Mouse (Mus musculus) intestine, embryonic 15.5 days (tissue): ENCODE results near the gene A730015C16Rik. TPM values are rescaled to one million over a fixed set of nuclear protein-coding genes. Genes with fewer than 3 reads are reported as not detected.

Source experiments
- ATAC-seq: fragments of 200-750 bp; cut with Nextera tagmentation; 2 replicates; pipeline ENCODE4 v1.8.0; 2017; ENCODE audit warnings: moderate TSS enrichment, moderate library complexity
- H3K27ac ChIP-seq: fragments of 300-500 bp; sonication (generic); 2 replicates; pipeline ENCODE4 v1.5.1; 2015; ENCODE audit warnings: mild to moderate bottlenecking, inconsistent platforms
- H3K27me3 ChIP-seq: fragments of 300-500 bp; sonication (generic); replicated peaks from 2 replicates; pipeline ENCODE4 v1.6.1; 2015; ENCODE audit warnings: inconsistent platforms
- H3K36me3 ChIP-seq: fragments of 300-500 bp; sonication (generic); 2 replicates; pipeline ENCODE4 v1.6.1; 2015; ENCODE audit warnings: inconsistent platforms
- H3K4me1 ChIP-seq: fragments of 300-500 bp; sonication (generic); replicated peaks from 2 replicates; pipeline ENCODE4 v1.6.1; 2015; ENCODE audit warnings: inconsistent platforms
- H3K4me2 ChIP-seq: fragments of 300-500 bp; sonication (generic); replicated peaks from 2 replicates; pipeline ENCODE4 v1.6.1; 2015; ENCODE audit warnings: mild to moderate bottlenecking, inconsistent platforms
- H3K4me3 ChIP-seq: fragments of 300-500 bp; sonication (generic); replicated peaks from 2 replicates; pipeline ENCODE4 v1.5.1; 2015; ENCODE audit warnings: inconsistent platforms
- H3K9ac ChIP-seq: fragments of 300-500 bp; sonication (generic); 2 replicates; pipeline ENCODE4 v1.6.1; 2015; ENCODE audit warnings: inconsistent platforms
- H3K9me3 ChIP-seq: fragments of 300-500 bp; sonication (generic); 2 replicates; pipeline ENCODE4 v1.6.1; 2016; ENCODE audit warnings: inconsistent platforms
- WGBS: fragments of 180-500 bp; shearing (Covaris S2); methylation state at CpG from one replicate; pipeline ENCODE4 v1.1.7; 2015; 5-methylcytosine and 5-hydroxymethylcytosine counted together
- polyA plus RNA-seq: library from polyadenylated mRNA; unstranded; fragments of >200 nt; fragmentation: Nextera tagmentation; extraction: Ambion mirVana; gene quantifications from 2 replicates; pipeline ENCODE4 v1.2.1, GENCODE M21; 2015

A730015C16Rik gene
- polyA plus RNA-seq, 1 experiment from 2014 or later: 0.69 TPM

DNA sequence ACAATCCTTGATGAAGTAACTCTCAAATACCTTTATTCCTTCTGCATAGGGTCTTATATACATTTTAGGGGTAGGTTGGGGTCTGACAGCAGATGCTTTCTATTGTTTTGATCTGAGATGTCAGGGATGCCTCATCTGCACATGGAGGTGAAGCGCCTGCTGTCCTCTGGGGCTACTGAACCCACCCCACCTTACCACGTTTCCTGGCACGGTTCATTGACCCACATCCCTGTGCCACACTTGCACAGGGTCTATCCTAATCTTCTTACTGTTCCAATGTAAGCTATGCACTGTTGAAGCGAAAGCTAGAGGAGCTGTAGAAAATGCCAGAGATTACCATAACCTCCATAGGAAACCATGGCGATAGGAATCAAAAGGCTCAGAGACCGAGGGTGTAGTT is 36.9 kb downstream of the A730015C16Rik start:
- Histone ChIP-seq H3K4me2 (no peak overlapping the region), H3K4me3 (no peak overlapping the region), H3K36me3 (no peaks in the 10 kb centered on the region), H3K4me1 (no peaks in the 10 kb centered on the region), H3K27ac (no peak overlapping the region), H3K27me3 (no peaks in the 10 kb centered on the region), H3K9ac (no peak overlapping the region), H3K9me3 (no peaks in the 10 kb centered on the region)
- WGBS: 78% methylated on average over 6 of the region's 6 CpGs
- ATAC-seq: no peak

DNA sequence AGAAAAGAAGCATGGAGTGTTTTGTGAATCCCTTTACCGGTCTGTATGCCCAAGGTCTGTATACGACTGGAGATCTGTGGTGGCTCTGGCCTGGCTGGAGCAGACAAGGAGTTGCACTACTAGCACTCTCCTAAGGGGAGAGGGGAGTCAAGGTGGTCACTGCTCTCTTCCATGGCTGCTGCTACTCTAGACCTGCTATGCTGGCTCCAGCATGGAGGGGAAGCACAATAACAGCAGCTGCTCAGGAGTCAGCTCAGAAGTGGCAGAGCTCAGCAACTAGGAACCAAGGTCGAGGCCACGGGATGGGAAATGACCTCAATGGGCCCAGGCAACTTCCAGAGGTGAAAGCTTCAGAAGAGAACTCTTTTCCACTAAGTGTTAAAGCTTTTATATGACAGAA is 37.3 kb downstream of the A730015C16Rik start:
- H3K9ac ChIP-seq: no peak overlapping the region
- 64% methylated on average over 4 of the region's 4 CpGs for WGBS
- no peak overlapping the region for H3K27ac ChIP-seq
- H3K9me3 ChIP-seq: no peaks in the 10 kb centered on the region
- no peak overlapping the region for H3K4me3 ChIP-seq
- H3K4me1 ChIP-seq: no peaks in the 10 kb centered on the region
- H3K36me3 ChIP-seq: no peaks in the 10 kb centered on the region
- H3K4me2 ChIP-seq: no peak overlapping the region
- no peak for ATAC-seq
- H3K27me3 ChIP-seq: no peaks in the 10 kb centered on the region

DNA sequence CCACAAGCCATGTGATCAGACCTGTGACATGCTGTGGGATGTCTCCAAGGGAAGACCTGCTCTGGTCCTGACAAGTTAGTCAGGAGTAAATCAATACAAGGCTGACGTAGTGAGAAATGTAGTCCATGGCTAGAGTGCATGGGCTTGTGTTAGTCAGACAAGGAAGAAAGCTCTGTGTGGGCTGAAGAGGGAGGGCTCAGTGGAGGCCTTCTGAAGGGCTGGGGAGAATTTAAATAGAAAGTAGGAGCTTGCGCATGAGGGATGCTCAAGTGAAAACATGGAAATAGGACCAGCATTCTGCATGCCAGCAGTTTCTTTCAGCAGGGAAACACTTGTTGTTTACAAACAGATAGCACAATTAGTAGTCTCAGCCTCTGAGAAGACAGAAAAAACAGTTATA is 44.9 kb downstream of the A730015C16Rik start:
- no peak overlapping the region for H3K4me2 ChIP-seq
- H3K9ac ChIP-seq: no peak overlapping the region
- H3K36me3 ChIP-seq: no peaks in the 10 kb centered on the region
- 80% methylated on average over 2 of the region's 2 CpGs for WGBS
- H3K4me1 ChIP-seq: no peaks in the 10 kb centered on the region
- H3K27me3 ChIP-seq: no peaks in the 10 kb centered on the region
- H3K27ac ChIP-seq: no peak overlapping the region
- no peaks in the 10 kb centered on the region for H3K9me3 ChIP-seq
- H3K4me3 ChIP-seq: no peak overlapping the region
- ATAC-seq: no peak

DNA sequence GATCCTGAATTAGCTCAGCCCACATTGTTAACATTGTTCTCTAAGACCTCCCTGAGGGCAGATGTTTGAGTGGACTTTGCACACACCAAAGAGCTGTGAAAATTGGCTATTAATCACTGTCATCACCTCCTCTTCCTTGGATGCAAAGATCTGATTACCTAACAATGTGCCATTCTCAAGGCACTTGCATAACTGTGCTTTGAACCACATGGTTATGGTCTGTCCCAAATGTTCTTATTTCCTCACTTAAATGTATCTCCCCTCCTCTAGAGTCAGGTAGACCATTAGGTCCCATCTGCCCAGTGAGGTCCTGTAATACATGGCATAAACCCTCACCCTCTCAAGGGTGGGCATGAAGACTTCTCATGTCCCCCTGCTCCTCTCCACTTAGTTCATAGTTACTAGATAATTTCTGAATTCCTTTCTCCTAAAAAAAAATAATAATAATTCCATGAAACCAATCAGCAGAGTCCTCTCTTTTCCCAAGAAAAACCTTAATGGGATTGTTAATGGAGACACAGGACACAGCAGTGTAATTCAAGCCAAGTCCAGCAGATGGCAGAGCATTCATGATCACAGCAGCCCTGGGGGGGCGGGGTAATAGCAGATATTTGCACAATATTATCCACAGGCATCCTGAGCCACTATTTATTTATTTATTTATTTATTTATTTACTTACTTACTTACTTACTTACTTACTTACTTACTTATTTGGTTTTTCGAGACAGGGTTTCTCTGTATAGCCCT is 50.2 kb downstream of the A730015C16Rik start:
- Histone ChIP-seq H3K36me3 (no peaks in the 10 kb centered on the region), H3K27me3 (no peaks in the 10 kb centered on the region), H3K4me3 (no peak overlapping the region), H3K27ac (no peak overlapping the region), H3K4me1 (no peaks in the 10 kb centered on the region), H3K9ac (no peak overlapping the region), H3K4me2 (no peak overlapping the region), H3K9me3 (no peaks in the 10 kb centered on the region)
- WGBS: 53% methylated on average over 2 of the region's 2 CpGs
- peak; percentile 55 for ATAC-seq

Other genes starting within 250 kb of the A730015C16Rik start
- 30.9 and 33.9 TPM in 2 replicates for gene Cc2d1b, start 228.7 kb downstream of the A730015C16Rik start, polyA plus RNA-seq
- 0.92 and 1.5 TPM in 2 replicates for gene 3110021N24Rik, start 129.0 kb downstream of the A730015C16Rik start, polyA plus RNA-seq
- 4.4 and 5.2 TPM in 2 replicates for gene Zfyve9, start 67.8 kb downstream of the A730015C16Rik start, polyA plus RNA-seq
- gene Btf3l4, start 15.0 kb downstream of the A730015C16Rik start, polyA plus RNA-seq: 136 TPM in 2 replicates
- 88.7 and 102 TPM in 2 replicates for gene Txndc12, start 14.0 kb downstream of the A730015C16Rik start, polyA plus RNA-seq
- gene Kti12, start 834 bp downstream of the A730015C16Rik start, polyA plus RNA-seq: 57.6 and 57.8 TPM in 2 replicates
- 11.1 and 11.7 TPM in 2 replicates for gene Rab3b, start 30.4 kb upstream of the A730015C16Rik start, polyA plus RNA-seq
- 56.0 and 56.1 TPM in 2 replicates for gene Nrd1, start 152.0 kb upstream of the A730015C16Rik start, polyA plus RNA-seq